Mouse (Mus musculus) bone marrow macrophage, adult 2 months (primary cell): ENCODE results near the gene Cd93.

Experiments used
- CTCF ChIP-seq: IDR thresholded peaks from 2 replicates; pipeline ENCODE4 v1.5.1; 2012; ENCODE audit warnings: low read depth, mild to moderate bottlenecking, low read length, moderate library complexity
- POLR2A ChIP-seq: IDR thresholded peaks from 2 replicates; pipeline ENCODE4 v1.6.1; 2012; ENCODE audit warnings: mild to moderate bottlenecking, low read depth, low read length, borderline replicate concordance

GRCm38 (mm10) chr2:148429001-148429505, 14.3 kb downstream of the Cd93 start:
- no peak for TF ChIP-seq CTCF
- no peak for TF ChIP-seq POLR2A
